Mouse (Mus musculus) activated CD4-positive, CD25-positive, alpha-beta regulatory T cell, adult 4 months (primary cell): Measurements from ENCODE around the gene Nos1. TPM values are rescaled to one million over a fixed set of nuclear protein-coding genes. Genes with fewer than 3 reads are reported as not detected.
"Not testable (repeated sequence)": the region's sequence is repeated elsewhere in the genome, so short reads cannot be mapped to it uniquely, and the experiment has no call there.

Experiments used
- ATAC-seq: one replicate; pipeline ENCODE4 v1.8.0; 2017
- polyA plus RNA-seq, 2 experiments: library from polyadenylated mRNA; unstranded; fragments of 100-300 nt; shearing (Covaris generic); gene quantifications; one replicate each; pipeline ENCODE4 v1.2.1; 2017

Gene Nos1
- polyA plus RNA-seq, 2 experiments from 2014 or later = 0.09 TPM; not detected in 1

- ATAC-seq = no peak
Observed at GRCm38 (mm10) chr5:117840203-117840602, 59.4 kb downstream of the Nos1 start.

GRCm38 (mm10) chr5:117840988-117841387, 60.2 kb downstream of the Nos1 start:
- no peak for ATAC-seq

GRCm38 (mm10) chr5:117841651-117842347, 61.0 kb downstream of the Nos1 start:
- ATAC-seq = no peak

- no peak for ATAC-seq
Observed at GRCm38 (mm10) chr5:117842699-117843098, 61.9 kb downstream of the Nos1 start.

- no peak for ATAC-seq
Observed at GRCm38 (mm10) chr5:117844611-117845010, 63.8 kb downstream of the Nos1 start.

- ATAC-seq = no peak
Observed at GRCm38 (mm10) chr5:117850474-117850873, 69.6 kb downstream of the Nos1 start.

- ATAC-seq = no peak
Observed at GRCm38 (mm10) chr5:117853741-117854140, 72.9 kb downstream of the Nos1 start.

GRCm38 (mm10) chr5:117864588-117865300, 83.9 kb downstream of the Nos1 start:
- no peak for ATAC-seq

- ATAC-seq = no peak
Observed at GRCm38 (mm10) chr5:117865876-117866275, 85.0 kb downstream of the Nos1 start.

GRCm38 (mm10) chr5:117871614-117872013, 90.8 kb downstream of the Nos1 start:
- no peak for ATAC-seq

- ATAC-seq = no peak
Observed at GRCm38 (mm10) chr5:117873807-117874206, 93.0 kb downstream of the Nos1 start.

- no peak for ATAC-seq
Observed at GRCm38 (mm10) chr5:117874236-117874635, 93.4 kb downstream of the Nos1 start.

- no peak for ATAC-seq
Observed at GRCm38 (mm10) chr5:117879136-117879535, 98.3 kb downstream of the Nos1 start.

- ATAC-seq = no peak
Observed at GRCm38 (mm10) chr5:117880916-117881555, 100.2 kb downstream of the Nos1 start.

GRCm38 (mm10) chr5:117882411-117882810, 101.6 kb downstream of the Nos1 start:
- not testable (repeated sequence) for ATAC-seq

GRCm38 (mm10) chr5:117884991-117885390, 104.2 kb downstream of the Nos1 start:
- ATAC-seq = no peak

GRCm38 (mm10) chr5:117888126-117888525, 107.3 kb downstream of the Nos1 start:
- ATAC-seq = no peak

GRCm38 (mm10) chr5:117888946-117889345, 108.1 kb downstream of the Nos1 start:
- ATAC-seq = no peak

GRCm38 (mm10) chr5:117889571-117889970, 108.7 kb downstream of the Nos1 start:
- ATAC-seq = no peak

GRCm38 (mm10) chr5:117890871-117891270, 110.0 kb downstream of the Nos1 start:
- ATAC-seq = no peak

GRCm38 (mm10) chr5:117891545-117891944, 110.7 kb downstream of the Nos1 start:
- no peak for ATAC-seq

- ATAC-seq = no peak
Observed at GRCm38 (mm10) chr5:117894050-117894449, 113.2 kb downstream of the Nos1 start.

GRCm38 (mm10) chr5:117898055-117898806, 117.4 kb downstream of the Nos1 start:
- no peak for ATAC-seq
